Mouse (Mus musculus): ENCODE results near the gene Aurkb. TPM values are rescaled to one million over a fixed set of nuclear protein-coding genes. Genes with fewer than 3 reads are reported as not detected.

Gene Aurkb
- polyA plus RNA-seq, 1 experiment from 2014 or later = 199 TPM

DNA sequence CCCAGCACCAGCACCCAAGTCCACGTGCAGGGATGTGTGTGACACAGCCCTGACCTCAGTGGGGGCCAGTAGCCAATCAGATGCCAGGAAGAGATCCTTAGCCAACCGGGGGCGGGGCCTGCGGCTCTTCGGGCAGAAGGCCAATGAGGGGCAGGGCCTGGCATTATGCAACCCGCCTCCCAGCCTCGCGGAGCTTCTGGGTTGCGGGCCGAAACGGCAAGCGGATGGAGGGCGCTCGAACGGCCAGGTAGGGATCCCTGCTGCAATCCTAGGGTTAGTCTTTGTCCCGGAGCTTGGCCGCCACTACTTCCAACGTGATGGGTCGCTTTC is 53.3 kb downstream of the Aurkb start:
- Histone ChIP-seq H3K4me2 (ENCODE audit: low read depth, low read length, severe bottlenecking) (peak overlapping the region; percentile 70), H3K4me3 (ENCODE audit: low read depth, low read length) (peak overlapping the region; percentile 45), H3K9ac (ENCODE audit: low read length) (peak overlapping the region; percentile 53), H3K27ac (ENCODE audit: low read depth, low read length) (peak overlapping the region; percentile 12; the same call in 1 of the 2 replicates), H3K36me3 (ENCODE audit: control insufficient read depth, insufficient read depth, low read length) (peaks cover 2% of the 10 kb centered on the region), H3K4me1 (replicated peaks; ENCODE audit: control insufficient read depth, insufficient read depth, low read length) (peaks cover 34% of the 10 kb centered on the region), H3K27me3 (ENCODE audit: control insufficient read depth, insufficient read depth, low read length) (no peaks in the 10 kb centered on the region), H3K9me3 (ENCODE audit: control insufficient read depth, low read length) (no peaks in the 10 kb centered on the region)
- peak; percentile 96 for DNase-seq (ENCODE audit: low spot score)
- 0% methylated on average over 19 of the region's 19 CpGs for WGBS
- peak; percentile 33; the same call in 1 of the 2 replicates for ATAC-seq (replicated peaks; ENCODE audit: low FRiP score)

DNA sequence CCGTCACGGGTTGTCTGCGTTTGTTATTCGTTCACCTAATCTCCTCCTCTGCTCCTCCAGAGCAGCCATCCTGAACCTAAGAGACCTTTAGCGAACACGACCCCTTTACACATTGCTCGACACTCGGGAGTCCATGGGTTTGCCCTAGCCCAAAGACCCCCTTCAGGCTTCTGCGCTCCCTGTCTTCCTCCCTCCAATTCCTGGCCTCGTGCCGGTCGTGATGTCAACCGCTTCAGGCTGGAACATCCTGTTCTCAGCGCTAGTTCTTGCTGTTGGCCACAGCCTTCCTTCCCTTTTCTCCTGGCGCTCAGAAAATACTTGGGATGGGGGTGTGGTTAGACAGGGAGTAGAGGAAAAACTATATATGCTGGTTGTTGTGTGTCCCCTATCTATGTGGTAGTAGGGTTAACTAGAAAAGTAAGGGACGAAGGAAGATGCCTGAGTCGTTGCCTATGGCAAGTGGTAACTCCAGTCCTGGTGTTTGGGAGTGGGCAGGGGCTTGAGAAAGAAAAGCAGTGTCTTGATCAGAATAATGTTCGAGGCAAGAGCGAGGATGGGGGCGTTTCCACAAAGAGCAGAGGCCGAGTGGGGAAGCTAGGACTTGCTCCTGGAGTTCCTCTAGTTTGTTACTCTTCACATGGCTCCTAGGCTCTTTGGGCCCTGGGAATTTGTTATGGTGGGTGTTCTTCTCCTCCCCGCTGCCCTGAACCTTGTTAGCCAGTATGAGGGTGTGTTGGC is 53.9 kb downstream of the Aurkb start:
- Histone ChIP-seq H3K4me2 (ENCODE audit: low read depth, low read length, severe bottlenecking) (peak overlapping the region; percentile 70), H3K27me3 (ENCODE audit: control insufficient read depth, insufficient read depth, low read length) (no peaks in the 10 kb centered on the region), H3K9ac (ENCODE audit: low read length) (peak overlapping the region; percentile 53), H3K4me1 (replicated peaks; ENCODE audit: control insufficient read depth, insufficient read depth, low read length) (peaks cover 34% of the 10 kb centered on the region), H3K36me3 (ENCODE audit: control insufficient read depth, insufficient read depth, low read length) (peaks cover 5% of the 10 kb centered on the region), H3K27ac (ENCODE audit: low read depth, low read length) (no peak overlapping the region), H3K4me3 (ENCODE audit: low read depth, low read length) (peak overlapping the region; percentile 45), H3K9me3 (ENCODE audit: control insufficient read depth, low read length) (no peaks in the 10 kb centered on the region)
- ATAC-seq (replicated peaks; ENCODE audit: low FRiP score) (no peak), DNase-seq (ENCODE audit: low spot score) (no peak)
- WGBS = 2% methylated on average over 22 of the region's 22 CpGs

- ATAC-seq (replicated peaks; ENCODE audit: low FRiP score) (peak; percentile 34), DNase-seq (ENCODE audit: low spot score) (peak; percentile 90)
- Histone ChIP-seq H3K9me3 (ENCODE audit: control insufficient read depth, low read length) (no peaks in the 10 kb centered on the region), H3K27ac (ENCODE audit: low read depth, low read length) (no peak overlapping the region), H3K4me2 (ENCODE audit: low read depth, low read length, severe bottlenecking) (peak overlapping the region; percentile 70), H3K36me3 (ENCODE audit: control insufficient read depth, insufficient read depth, low read length) (peaks cover 5% of the 10 kb centered on the region), H3K27me3 (ENCODE audit: control insufficient read depth, insufficient read depth, low read length) (no peaks in the 10 kb centered on the region), H3K4me3 (ENCODE audit: low read depth, low read length) (peak overlapping the region; percentile 45), H3K9ac (ENCODE audit: low read length) (peak overlapping the region; percentile 53), H3K4me1 (replicated peaks; ENCODE audit: control insufficient read depth, insufficient read depth, low read length) (peaks cover 34% of the 10 kb centered on the region)
- 2% methylated on average over 23 of the region's 23 CpGs for WGBS
Observed at GRCm38 (mm10) chr11:69099915-69100345, 54.5 kb downstream of the Aurkb start.

- H3K9me3 ChIP-seq (ENCODE audit: control insufficient read depth, low read length) = no peaks in the 10 kb centered on the region
- H3K4me3 ChIP-seq (ENCODE audit: low read depth, low read length) = 0 out of 2 replicates have a peak overlapping the region, but pooled peaks have one; percentile 45
- 92% methylated on average over 20 of the region's 20 CpGs for WGBS
- peaks cover 5% of the 10 kb centered on the region for H3K36me3 ChIP-seq (ENCODE audit: control insufficient read depth, insufficient read depth, low read length)
- peak overlapping the region; percentile 53 for H3K9ac ChIP-seq (ENCODE audit: low read length)
- no peaks in the 10 kb centered on the region for H3K27me3 ChIP-seq (ENCODE audit: control insufficient read depth, insufficient read depth, low read length)
- H3K4me1 ChIP-seq (replicated peaks; ENCODE audit: control insufficient read depth, insufficient read depth, low read length) = peaks cover 30% of the 10 kb centered on the region
- DNase-seq (ENCODE audit: low spot score) = no peak
- ATAC-seq (replicated peaks; ENCODE audit: low FRiP score) = no peak
- peak overlapping the region; percentile 70; the same call in 1 of the 2 replicates for H3K4me2 ChIP-seq (ENCODE audit: low read depth, low read length, severe bottlenecking)
- H3K27ac ChIP-seq (ENCODE audit: low read depth, low read length) = no peak overlapping the region
Observed at GRCm38 (mm10) chr11:69100639-69101360, 55.4 kb downstream of the Aurkb start.

Other genes with a start within 250 kb of the Aurkb start
- 46.9 and 51.2 TPM in 2 replicates for gene Ndel1, start 173.8 kb upstream of the Aurkb start, polyA plus RNA-seq (2014; fragmentation: Nextera tagmentation; extraction: Ambion mirVana)
- gene Rnf222, start 157.1 kb upstream of the Aurkb start, polyA plus RNA-seq (2014; fragmentation: Nextera tagmentation; extraction: Ambion mirVana) = not detected in 2 replicates
- 825 and 852 TPM in 2 replicates for gene Rpl26, start 144.1 kb upstream of the Aurkb start, polyA plus RNA-seq (2014; fragmentation: Nextera tagmentation; extraction: Ambion mirVana)
- gene Odf4, start 118.6 kb upstream of the Aurkb start, polyA plus RNA-seq (2014; fragmentation: Nextera tagmentation; extraction: Ambion mirVana) = not detected in 2 replicates
- gene Arhgef15, start 88.2 kb upstream of the Aurkb start, polyA plus RNA-seq (2014; fragmentation: Nextera tagmentation; extraction: Ambion mirVana) = 5.2 and 6.1 TPM in 2 replicates
- 1.6 and 2.4 TPM in 2 replicates for gene Slc25a35, start 77.5 kb upstream of the Aurkb start, polyA plus RNA-seq (2014; fragmentation: Nextera tagmentation; extraction: Ambion mirVana)
- gene Rangrf, start 70.5 kb upstream of the Aurkb start, polyA plus RNA-seq (2014; fragmentation: Nextera tagmentation; extraction: Ambion mirVana) = 64.8 and 67.8 TPM in 2 replicates
- 48.2 and 55.8 TPM in 2 replicates for gene Pfas, start 37.2 kb upstream of the Aurkb start, polyA plus RNA-seq (2014; fragmentation: Nextera tagmentation; extraction: Ambion mirVana)
- 94.0 and 95.7 TPM in 2 replicates for gene Ctc1, start 29.7 kb upstream of the Aurkb start, polyA plus RNA-seq (2014; fragmentation: Nextera tagmentation; extraction: Ambion mirVana)
- gene Borcs6, start 14.1 kb downstream of the Aurkb start, polyA plus RNA-seq (2014; fragmentation: Nextera tagmentation; extraction: Ambion mirVana) = 7.9 and 9.2 TPM in 2 replicates
- 60.3 and 60.6 TPM in 2 replicates for gene Tmem107, start 25.2 kb downstream of the Aurkb start, polyA plus RNA-seq (2014; fragmentation: Nextera tagmentation; extraction: Ambion mirVana)
- 95.9 and 98.4 TPM in 2 replicates for gene Vamp2, start 42.8 kb downstream of the Aurkb start, polyA plus RNA-seq (2014; fragmentation: Nextera tagmentation; extraction: Ambion mirVana)
- 8.2 and 10.0 TPM in 2 replicates for gene Per1, start 49.6 kb downstream of the Aurkb start, polyA plus RNA-seq (2014; fragmentation: Nextera tagmentation; extraction: Ambion mirVana)
- 0.11 and 0.24 TPM in 2 replicates for gene Hes7, start 74.8 kb downstream of the Aurkb start, polyA plus RNA-seq (2014; fragmentation: Nextera tagmentation; extraction: Ambion mirVana)
- 0.39 TPM in 1 of 2 replicates, not detected in the other for gene 9130213A22Rik, start 76.9 kb downstream of the Aurkb start, polyA plus RNA-seq (2014; fragmentation: Nextera tagmentation; extraction: Ambion mirVana)
- not detected in 2 replicates for gene Aloxe3, start 80.2 kb downstream of the Aurkb start, polyA plus RNA-seq (2014; fragmentation: Nextera tagmentation; extraction: Ambion mirVana)
- gene Alox12b, start 111.3 kb downstream of the Aurkb start, polyA plus RNA-seq (2014; fragmentation: Nextera tagmentation; extraction: Ambion mirVana) = 0.08 TPM in 1 of 2 replicates, not detected in the other
- gene Alox8, start 152.2 kb downstream of the Aurkb start, polyA plus RNA-seq (2014; fragmentation: Nextera tagmentation; extraction: Ambion mirVana) = 0.08 and 0.11 TPM in 2 replicates
- gene Gucy2e, start 191.4 kb downstream of the Aurkb start, polyA plus RNA-seq (2014; fragmentation: Nextera tagmentation; extraction: Ambion mirVana) = 0.05 and 0.07 TPM in 2 replicates

All from forebrain, embryonic 11.5 days (tissue).